Mouse (Mus musculus) hindbrain, embryonic 13.5 days (tissue): ENCODE measurements around the gene Psmg4. TPM values are rescaled to one million over a fixed set of nuclear protein-coding genes. Genes with fewer than 3 reads are reported as not detected.

Source experiments
- ATAC-seq: fragments of 200-750 bp; cut with Nextera tagmentation; 2 replicates; pipeline ENCODE4 v1.8.0; 2017; ENCODE audit warnings: moderate TSS enrichment; ENCODE audit not compliant: low FRiP score
- H3K27ac ChIP-seq: fragments of 300-500 bp; sonication (generic); 2 replicates; pipeline ENCODE4 v1.5.1; 2015; ENCODE audit warnings: inconsistent platforms, mild to moderate bottlenecking, moderate library complexity
- H3K27me3 ChIP-seq: fragments of 300-500 bp; sonication (generic); 2 replicates; pipeline ENCODE4 v1.6.1; 2015; ENCODE audit warnings: mild to moderate bottlenecking, inconsistent platforms
- H3K36me3 ChIP-seq: fragments of 300-500 bp; sonication (generic); 2 replicates; pipeline ENCODE4 v1.6.1; 2015; ENCODE audit warnings: mild to moderate bottlenecking, inconsistent platforms
- H3K4me1 ChIP-seq: fragments of 300-500 bp; sonication (generic); replicated peaks from 2 replicates; pipeline ENCODE4 v1.6.1; 2015; ENCODE audit warnings: inconsistent platforms
- H3K4me2 ChIP-seq: fragments of 300-500 bp; sonication (generic); 2 replicates; pipeline ENCODE4 v1.6.1; 2015; ENCODE audit warnings: inconsistent platforms, mild to moderate bottlenecking, moderate library complexity
- H3K4me3 ChIP-seq: fragments of 300-500 bp; sonication (generic); 2 replicates; pipeline ENCODE4 v1.5.1; 2015; ENCODE audit warnings: mild to moderate bottlenecking, inconsistent platforms
- H3K9ac ChIP-seq: fragments of 300-500 bp; sonication (generic); 2 replicates; pipeline ENCODE4 v1.6.1; 2015; ENCODE audit warnings: mild to moderate bottlenecking, inconsistent platforms
- H3K9me3 ChIP-seq: fragments of 300-500 bp; sonication (generic); 2 replicates; pipeline ENCODE4 v1.6.1; 2016; ENCODE audit warnings: inconsistent platforms
- WGBS: fragments of 180-500 bp; shearing (Covaris S2); methylation state at CpG from one replicate; pipeline ENCODE4 v1.1.7; 2015; 5-methylcytosine and 5-hydroxymethylcytosine counted together
- polyA plus RNA-seq: library from polyadenylated mRNA; unstranded; fragments of >200 nt; fragmentation: Nextera tagmentation; extraction: Ambion mirVana; gene quantifications from 2 replicates; pipeline ENCODE4 v1.2.1, GENCODE M21; 2015

Psmg4 gene
- polyA plus RNA-seq, 1 experiment from 2014 or later: 94.4 TPM

- peak overlapping the region; percentile 79 for H3K9ac ChIP-seq
- WGBS: 11% methylated on average over 19 of the region's 19 CpGs
- no peaks in the 10 kb centered on the region for H3K27me3 ChIP-seq
- H3K4me3 ChIP-seq: peak overlapping the region; percentile 43
- H3K36me3 ChIP-seq: no peaks in the 10 kb centered on the region
- 0 out of 2 replicates have a peak, but pooled peaks have one; percentile 6 for ATAC-seq
- H3K4me2 ChIP-seq: peak overlapping the region; percentile 58
- peak overlapping the region; percentile 100 for H3K27ac ChIP-seq
- peaks cover 42% of the 10 kb centered on the region for H3K4me1 ChIP-seq
- no peaks in the 10 kb centered on the region for H3K9me3 ChIP-seq
These were observed 12.3 kb upstream of the Psmg4 start for GRCm38 (mm10) chr13:34150271-34151027.

- no peaks in the 10 kb centered on the region for H3K9me3 ChIP-seq
- no peaks in the 10 kb centered on the region for H3K36me3 ChIP-seq
- no peak overlapping the region for H3K4me3 ChIP-seq
- H3K4me2 ChIP-seq: no peak overlapping the region
- H3K9ac ChIP-seq: no peak overlapping the region
- H3K27ac ChIP-seq: 0 out of 2 replicates have a peak overlapping the region, but pooled peaks have one; percentile 35
- H3K4me1 ChIP-seq: peaks cover 43% of the 10 kb centered on the region
- 92% methylated on average over 1 of the region's 1 CpGs for WGBS
- no peak for ATAC-seq
- H3K27me3 ChIP-seq: no peaks in the 10 kb centered on the region
These were observed 11.3 kb upstream of the Psmg4 start for GRCm38 (mm10) chr13:34151425-34151824.

- H3K9me3 ChIP-seq: no peaks in the 10 kb centered on the region
- no peaks in the 10 kb centered on the region for H3K36me3 ChIP-seq
- WGBS: 78% methylated on average over 7 of the region's 7 CpGs
- no peak for ATAC-seq
- H3K9ac ChIP-seq: no peak overlapping the region
- H3K4me1 ChIP-seq: peaks cover 44% of the 10 kb centered on the region
- H3K4me3 ChIP-seq: no peak overlapping the region
- H3K4me2 ChIP-seq: no peak overlapping the region
- H3K27ac ChIP-seq: peak overlapping the region; percentile 40; the same call in 1 of the 2 replicates
- no peaks in the 10 kb centered on the region for H3K27me3 ChIP-seq
These were observed 10.1 kb upstream of the Psmg4 start for GRCm38 (mm10) chr13:34152695-34153094.

- no peak for ATAC-seq
- Histone ChIP-seq H3K27ac (peak overlapping the region; percentile 84), H3K4me2 (no peak overlapping the region), H3K4me1 (peaks cover 37% of the 10 kb centered on the region), H3K9me3 (no peaks in the 10 kb centered on the region), H3K36me3 (no peaks in the 10 kb centered on the region), H3K9ac (no peak overlapping the region), H3K4me3 (no peak overlapping the region), H3K27me3 (no peaks in the 10 kb centered on the region)
- 72% methylated on average over 4 of the region's 5 CpGs for WGBS
These were observed 9.3 kb upstream of the Psmg4 start for GRCm38 (mm10) chr13:34153254-34154011.

GRCm38 (mm10) chr13:34154217-34154930 lies 8.4 kb upstream of the Psmg4 start:
- Histone ChIP-seq H3K27me3 (no peaks in the 10 kb centered on the region), H3K4me3 (peak overlapping the region; percentile 22), H3K9me3 (no peaks in the 10 kb centered on the region), H3K4me1 (peaks cover 35% of the 10 kb centered on the region), H3K27ac (peak overlapping the region; percentile 84), H3K36me3 (no peaks in the 10 kb centered on the region), H3K9ac (peak overlapping the region; percentile 49; the same call in 1 of the 2 replicates), H3K4me2 (peak overlapping the region; percentile 44)
- ATAC-seq: peak; percentile 29
- 47% methylated on average over 13 of the region's 13 CpGs for WGBS

- Histone ChIP-seq H3K9me3 (no peaks in the 10 kb centered on the region), H3K4me2 (peak overlapping the region; percentile 44), H3K9ac (no peak overlapping the region), H3K4me3 (peak overlapping the region; percentile 22), H3K27me3 (no peaks in the 10 kb centered on the region), H3K27ac (peak overlapping the region; percentile 84), H3K36me3 (no peaks in the 10 kb centered on the region), H3K4me1 (peaks cover 30% of the 10 kb centered on the region)
- 0 out of 2 replicates have a peak, but pooled peaks have one; percentile 40 for ATAC-seq
- 34% methylated on average over 3 of the region's 3 CpGs for WGBS
These were observed 7.9 kb upstream of the Psmg4 start for GRCm38 (mm10) chr13:34154931-34155272.

- no peak for ATAC-seq
- no peak overlapping the region for H3K4me3 ChIP-seq
- peak overlapping the region; percentile 49 for H3K27ac ChIP-seq
- H3K9me3 ChIP-seq: no peaks in the 10 kb centered on the region
- WGBS: 52% methylated on average over 8 of the region's 8 CpGs
- H3K27me3 ChIP-seq: no peaks in the 10 kb centered on the region
- no peak overlapping the region for H3K4me2 ChIP-seq
- no peak overlapping the region; the same call in 1 of the 2 replicates for H3K9ac ChIP-seq
- peaks cover 20% of the 10 kb centered on the region for H3K4me1 ChIP-seq
- H3K36me3 ChIP-seq: no peaks in the 10 kb centered on the region
These were observed 6.5 kb upstream of the Psmg4 start for GRCm38 (mm10) chr13:34156133-34156839.

GRCm38 (mm10) chr13:34156840-34157185 lies 6.0 kb upstream of the Psmg4 start:
- no peaks in the 10 kb centered on the region for H3K36me3 ChIP-seq
- ATAC-seq: no peak
- no peaks in the 10 kb centered on the region for H3K9me3 ChIP-seq
- H3K4me1 ChIP-seq: peaks cover 20% of the 10 kb centered on the region
- H3K27me3 ChIP-seq: no peaks in the 10 kb centered on the region
- WGBS: 76% methylated on average over 2 of the region's 2 CpGs
- no peak overlapping the region for H3K4me3 ChIP-seq
- H3K27ac ChIP-seq: peak overlapping the region; percentile 49; the same call in 1 of the 2 replicates
- H3K4me2 ChIP-seq: no peak overlapping the region
- no peak overlapping the region; the same call in 1 of the 2 replicates for H3K9ac ChIP-seq

GRCm38 (mm10) chr13:34157596-34158157 lies 5.1 kb upstream of the Psmg4 start:
- peaks cover 28% of the 10 kb centered on the region for H3K4me1 ChIP-seq
- no peak for ATAC-seq
- H3K9ac ChIP-seq: no peak overlapping the region
- no peak overlapping the region for H3K4me2 ChIP-seq
- H3K27ac ChIP-seq: no peak overlapping the region
- no peaks in the 10 kb centered on the region for H3K36me3 ChIP-seq
- no peaks in the 10 kb centered on the region for H3K27me3 ChIP-seq
- H3K4me3 ChIP-seq: no peak overlapping the region
- 91% methylated on average over 3 of the region's 3 CpGs for WGBS
- no peaks in the 10 kb centered on the region for H3K9me3 ChIP-seq

GRCm38 (mm10) chr13:34159926-34160325 lies 2.8 kb upstream of the Psmg4 start:
- Histone ChIP-seq H3K27ac (no peak overlapping the region), H3K4me2 (no peak overlapping the region), H3K4me1 (peaks cover 26% of the 10 kb centered on the region), H3K9ac (no peak overlapping the region), H3K4me3 (no peak overlapping the region), H3K27me3 (no peaks in the 10 kb centered on the region), H3K36me3 (no peaks in the 10 kb centered on the region), H3K9me3 (no peaks in the 10 kb centered on the region)
- no peak for ATAC-seq
- WGBS: 95% methylated on average over 1 of the region's 1 CpGs

GRCm38 (mm10) chr13:34163304-34163975 lies 676 bp downstream of the Psmg4 start:
- no peaks in the 10 kb centered on the region for H3K27me3 ChIP-seq
- H3K4me3 ChIP-seq: peak overlapping the region; percentile 66
- H3K4me1 ChIP-seq: peaks cover 22% of the 10 kb centered on the region
- no peak for ATAC-seq
- H3K9ac ChIP-seq: peak overlapping the region; percentile 74
- peak overlapping the region; percentile 92 for H3K27ac ChIP-seq
- H3K36me3 ChIP-seq: peaks cover 10% of the 10 kb centered on the region
- H3K9me3 ChIP-seq: no peaks in the 10 kb centered on the region
- WGBS: 45% methylated on average over 12 of the region's 12 CpGs
- peak overlapping the region; percentile 72 for H3K4me2 ChIP-seq
